Mouse (Mus musculus) MEL (cell line): Measurements from ENCODE around the gene Bicral. TPM values are rescaled to one million over a fixed set of nuclear protein-coding genes. Genes with fewer than 3 reads are reported as not detected.
A peak's percentile ranks its signal among the peaks of the same experiment; 100 is the strongest.

Experiments used
- DNase-seq: peaks from one replicate; pipeline ENCODE4 v3.0.0; 2011; ENCODE audit warnings: low read depth, low spot score
- H3K27ac ChIP-seq: 2 replicates; pipeline ENCODE4 v1.5.1; 2012; ENCODE audit warnings: low read depth, mild to moderate bottlenecking, control low read depth, low read length, moderate library complexity; ENCODE audit not compliant: control insufficient read depth
- H3K27me3 ChIP-seq, 2 experiments: fragments of 150-350 bp in 1 of 2; sonication (generic) in 1 of 2; 2 replicates each; pipeline ENCODE4 v1.6.1; 2012; ENCODE audit warnings: low read length in 2 of 2, mild to moderate bottlenecking in 2 of 2, improper control_type of control experiment in 1 of 2, moderate library complexity in 1 of 2; ENCODE audit not compliant: insufficient read depth in 2 of 2, control insufficient read depth in 1 of 2
- H3K36me3 ChIP-seq, 2 experiments: 2 replicates each; pipeline ENCODE4 v1.6.1; 2012 to 2014; ENCODE audit warnings: low read length in 2 of 2, improper control_type of control experiment in 1 of 2, inconsistent platforms in 1 of 2, mild to moderate bottlenecking in 1 of 2; ENCODE audit not compliant: insufficient read depth in 2 of 2, control insufficient read depth in 1 of 2
- H3K4me1 ChIP-seq, 2 experiments: fragments of 150-350 bp in 1 of 2; sonication (generic) in 1 of 2; 2 replicates each; pipeline ENCODE4 v1.6.1; 2012; ENCODE audit warnings: low read length in 2 of 2, improper control_type of control experiment in 1 of 2, mild to moderate bottlenecking in 1 of 2; ENCODE audit not compliant: insufficient read depth in 2 of 2, control insufficient read depth in 1 of 2
- H3K4me3 ChIP-seq, 2 experiments: fragments of 150-350 bp in 1 of 2; sonication (generic) in 1 of 2; 2 replicates each; pipeline ENCODE4 v1.5.1; 2012; ENCODE audit warnings: low read depth in 2 of 2, low read length in 2 of 2, mild to moderate bottlenecking in 2 of 2, moderate library complexity in 2 of 2, control low read depth in 1 of 2, improper control_type of control experiment in 1 of 2; ENCODE audit not compliant: control insufficient read depth in 1 of 2, insufficient read depth in 1 of 2
- H3K79me2 ChIP-seq: 2 replicates; pipeline ENCODE4 v1.6.1; 2012; ENCODE audit warnings: mild to moderate bottlenecking, low read length, moderate library complexity; ENCODE audit not compliant: control insufficient read depth, poor library complexity, insufficient read depth
- H3K9ac ChIP-seq: 2 replicates; pipeline ENCODE4 v1.6.1; 2012; ENCODE audit warnings: low read depth, mild to moderate bottlenecking, control low read depth, low read length, moderate library complexity; ENCODE audit not compliant: control insufficient read depth, poor library complexity, severe bottlenecking
- H3K9me3 ChIP-seq: fragments of 150-350 bp; sonication (generic); replicated peaks from 2 replicates; pipeline ENCODE4 v1.6.1; 2012; ENCODE audit warnings: mild to moderate bottlenecking, low read length, improper control_type of control experiment, moderate library complexity; ENCODE audit not compliant: insufficient read depth
- CHD1 ChIP-seq: IDR thresholded peaks from 2 replicates; pipeline ENCODE4 v1.6.1; 2012; ENCODE audit warnings: low read depth, mild to moderate bottlenecking, inconsistent platforms, low read length, improper control_type of control experiment
- CHD2 ChIP-seq: IDR thresholded peaks from 2 replicates; pipeline ENCODE4 v1.6.1; 2011; ENCODE audit warnings: low read length, improper control_type of control experiment
- CTCF ChIP-seq, 3 experiments: IDR thresholded peaks in 2 of 3; conservative IDR thresholded peaks in 1 of 3; 2 replicates each; pipeline ENCODE4 v1.5.1; 2011 to 2012; ENCODE audit warnings: low read length in 3 of 3, low read depth in 2 of 3, mild to moderate bottlenecking in 2 of 3, improper control_type of control experiment in 1 of 3, inconsistent platforms in 1 of 3, mixed read lengths in 1 of 3, moderate library complexity in 1 of 3; ENCODE audit not compliant: control insufficient read depth in 1 of 3, insufficient read depth in 1 of 3, poor library complexity in 1 of 3, severe bottlenecking in 1 of 3
- E2F4 ChIP-seq: IDR thresholded peaks from 2 replicates; pipeline ENCODE4 v1.6.1; 2011; ENCODE audit warnings: low read depth, low read length, improper control_type of control experiment, borderline replicate concordance
- EP300 ChIP-seq, 2 experiments: IDR thresholded peaks; 2 replicates each; pipeline ENCODE4 v1.6.1; 2011; ENCODE audit warnings: improper control_type of control experiment in 2 of 2, low read length in 2 of 2, low read depth in 1 of 2, mild to moderate bottlenecking in 1 of 2
- GABPA ChIP-seq: IDR thresholded peaks from 2 replicates; pipeline ENCODE4 v1.6.1; 2012; ENCODE audit warnings: low read depth, mild to moderate bottlenecking, inconsistent platforms, low read length, improper control_type of control experiment, moderate library complexity
- GATA1 ChIP-seq: IDR thresholded peaks from 2 replicates; pipeline ENCODE4 v1.6.1; 2011; ENCODE audit warnings: low read depth, low read length, improper control_type of control experiment
- HCFC1 ChIP-seq: IDR thresholded peaks from 2 replicates; pipeline ENCODE4 v1.6.1; 2012; ENCODE audit warnings: low read depth, mild to moderate bottlenecking, inconsistent platforms, low read length, improper control_type of control experiment, moderate library complexity
- JUND ChIP-seq: IDR thresholded peaks from 2 replicates; pipeline ENCODE4 v1.6.1; 2011; ENCODE audit warnings: low read depth, mild to moderate bottlenecking, improper control_type of control experiment, low read length
- KAT2A ChIP-seq: conservative IDR thresholded peaks from 2 replicates; pipeline ENCODE4 v1.6.1; 2012; ENCODE audit warnings: low read depth, low read length, improper control_type of control experiment, inconsistent platforms
- MAFK ChIP-seq: IDR thresholded peaks from 2 replicates; pipeline ENCODE4 v1.6.1; 2011; ENCODE audit warnings: low read depth, mild to moderate bottlenecking, low read length, improper control_type of control experiment, borderline replicate concordance
- MAX ChIP-seq: IDR thresholded peaks from 2 replicates; pipeline ENCODE4 v1.6.1; 2011; ENCODE audit warnings: low read length, improper control_type of control experiment
- MAZ ChIP-seq: IDR thresholded peaks from 2 replicates; pipeline ENCODE4 v1.6.1; 2012; ENCODE audit warnings: low read depth, mild to moderate bottlenecking, inconsistent platforms, low read length, improper control_type of control experiment
- MXI1 ChIP-seq: IDR thresholded peaks from 2 replicates; pipeline ENCODE4 v1.6.1; 2011; ENCODE audit warnings: mild to moderate bottlenecking, low read depth, low read length, improper control_type of control experiment
- MYB ChIP-seq: IDR thresholded peaks from 2 replicates; pipeline ENCODE4 v1.6.1; 2011; ENCODE audit warnings: mild to moderate bottlenecking, low read depth, low read length, improper control_type of control experiment
- MYC ChIP-seq: IDR thresholded peaks from 2 replicates; pipeline ENCODE4 v1.6.1; 2011; ENCODE audit warnings: low read depth, mild to moderate bottlenecking, low read length, improper control_type of control experiment, moderate library complexity
- NELFE ChIP-seq: IDR thresholded peaks from 2 replicates; pipeline ENCODE4 v1.6.1; 2011; ENCODE audit warnings: low read depth, low read length, improper control_type of control experiment
- NRF1 ChIP-seq: IDR thresholded peaks from 2 replicates; pipeline ENCODE4 v1.6.1; 2014; ENCODE audit warnings: low read depth, mild to moderate bottlenecking, inconsistent platforms, low read length, improper control_type of control experiment, moderate library complexity; ENCODE audit not compliant: poor library complexity, insufficient read depth, severe bottlenecking
- POLR2A ChIP-seq, 2 experiments: IDR thresholded peaks; 2 replicates each; pipeline ENCODE4 v1.6.1; 2011 to 2012; ENCODE audit warnings: low read length in 2 of 2, mild to moderate bottlenecking in 2 of 2, control low read depth in 1 of 2, improper control_type of control experiment in 1 of 2, low read depth in 1 of 2, moderate library complexity in 1 of 2; ENCODE audit not compliant: control insufficient read depth in 1 of 2, insufficient read depth in 1 of 2, poor library complexity in 1 of 2
- POLR2AphosphoS2 ChIP-seq: IDR thresholded peaks from 2 replicates; pipeline ENCODE4 v1.6.1; 2011; ENCODE audit warnings: low read length, improper control_type of control experiment
- RAD21 ChIP-seq: IDR thresholded peaks from 2 replicates; pipeline ENCODE4 v1.6.1; 2011; ENCODE audit warnings: mild to moderate bottlenecking, low read depth, low read length, improper control_type of control experiment
- RCOR1 ChIP-seq: IDR thresholded peaks from 2 replicates; pipeline ENCODE4 v1.6.1; 2012; ENCODE audit warnings: low read depth, mild to moderate bottlenecking, inconsistent platforms, low read length, improper control_type of control experiment
- SIN3A ChIP-seq: IDR thresholded peaks from 2 replicates; pipeline ENCODE4 v1.6.1; 2012; ENCODE audit warnings: low read length, improper control_type of control experiment, inconsistent platforms
- SMC3 ChIP-seq: IDR thresholded peaks from 2 replicates; pipeline ENCODE4 v1.6.1; 2011; ENCODE audit warnings: low read depth, low read length, improper control_type of control experiment
- TAL1 ChIP-seq: IDR thresholded peaks from 2 replicates; pipeline ENCODE4 v1.6.1; 2012; ENCODE audit warnings: mild to moderate bottlenecking, inconsistent platforms, low read length, moderate library complexity, mixed read lengths
- TBP ChIP-seq: IDR thresholded peaks from 2 replicates; pipeline ENCODE4 v1.8.0; 2011; ENCODE audit warnings: low read depth, low read length, improper control_type of control experiment
- TCF12 ChIP-seq: IDR thresholded peaks from 2 replicates; pipeline ENCODE4 v1.6.1; 2014; ENCODE audit warnings: low read depth, mild to moderate bottlenecking, inconsistent platforms, low read length, improper control_type of control experiment, moderate library complexity
- UBTF ChIP-seq: IDR thresholded peaks from 2 replicates; pipeline ENCODE4 v1.6.1; 2012; ENCODE audit warnings: low read depth, mild to moderate bottlenecking, inconsistent platforms, low read length, improper control_type of control experiment, moderate library complexity, borderline replicate concordance; ENCODE audit not compliant: insufficient read depth
- USF1 ChIP-seq: IDR thresholded peaks from 2 replicates; pipeline ENCODE4 v1.6.1; 2014; ENCODE audit warnings: low read depth, mild to moderate bottlenecking, inconsistent platforms, low read length, improper control_type of control experiment, moderate library complexity
- ZC3H11A ChIP-seq: IDR thresholded peaks from 2 replicates; pipeline ENCODE4 v1.6.1; 2012; ENCODE audit warnings: low read depth, mild to moderate bottlenecking, inconsistent platforms, low read length, improper control_type of control experiment
- ZKSCAN1 ChIP-seq: IDR thresholded peaks from 2 replicates; pipeline ENCODE4 v1.6.1; 2012; ENCODE audit warnings: low read depth, mild to moderate bottlenecking, inconsistent platforms, low read length, improper control_type of control experiment, moderate library complexity
- ZMIZ1 ChIP-seq: IDR thresholded peaks from 2 replicates; pipeline ENCODE4 v1.6.1; 2012; ENCODE audit warnings: low read depth, mild to moderate bottlenecking, inconsistent platforms, low read length, improper control_type of control experiment, moderate library complexity
- polyA plus RNA-seq, 2 experiments: library from polyadenylated mRNA; stranded (reverse) in 1 of 2; unstranded in 1 of 2; fragments of >175 nt in 1 of 2; fragments of >200 nt in 1 of 2; gene quantifications; 2 replicates each; pipeline versions ENCODE4 v1.2.1 to v1.2.4; 2012; ENCODE audit warnings: low replicate concordance in 2 of 2, low read depth in 1 of 2; ENCODE audit not compliant: insufficient read length in 2 of 2, insufficient read depth in 1 of 2, missing spikeins in 1 of 2
- total RNA-seq: library from RNA; depleted of rRNA; stranded (reverse); fragments of 300-350 nt; gene quantifications from 2 replicates; pipeline ENCODE4 v1.2.3, GENCODE M21; 2012

The Bicral gene
- total and polyA plus RNA-seq, 3 experiments, result 3.7 to 6.9 TPM; not detected in 1

GRCm38 (mm10) chr17:46885910-46886643, 27.8 kb upstream of the Bicral start (continued):
- TF ChIP-seq CTCF (IDR thresholded peaks at IDR 0.05 in 2 of 3, conservative IDR thresholded peaks at IDR 0.05 in 1 of 3; ENCODE audit: control insufficient read depth in 1 of 3, insufficient read depth in 1 of 3, low read depth in 2 of 3, low read length in 3 of 3, poor library complexity in 1 of 3, severe bottlenecking in 1 of 3) (no peak), MAFK (no peak), GATA1 (peak; percentile 95), SIN3A (peak; percentile 78), SMC3 (no peak)

GRCm38 (mm10) chr17:46885218-46885909, 27.1 kb upstream of the Bicral start:
- H3K36me3 ChIP-seq, result peaks cover 0 to 25% of the 10 kb centered on the region in 2 experiments; a peak in 2 of 4 replicates
- H3K27ac ChIP-seq, result peak overlapping the region; percentile 91
- H3K9me3 ChIP-seq, result no peaks in the 10 kb centered on the region
- peaks cover 11 to 49% of the 10 kb centered on the region in 2 experiments for H3K4me1 ChIP-seq
- no peaks in the 10 kb centered on the region for H3K27me3 ChIP-seq
- H3K4me3 ChIP-seq, result peak overlapping the region; percentile 32 to 43
- H3K79me2 ChIP-seq, result peaks cover 3% of the 10 kb centered on the region; the same call in 1 of the 2 replicates
- DNase-seq, result peak; percentile 79
- H3K9ac ChIP-seq, result peak overlapping the region; percentile 54
- TF ChIP-seq USF1, result no peak
- no peak for TF ChIP-seq NELFE
- no peak for TF ChIP-seq MYC
- TF ChIP-seq ZC3H11A, result no peak
- TF ChIP-seq MXI1, result peak; percentile 54
- TF ChIP-seq EP300 (IDR thresholded peaks at IDR 0.05; ENCODE audit: low read depth in 1 of 2, low read length in 2 of 2), result peak; percentile 37 to 52; a peak in 3 of 4 replicates
- TF ChIP-seq GABPA, result no peak
- no peak for TF ChIP-seq NRF1
- no peak for TF ChIP-seq MYB
- no peak for TF ChIP-seq UBTF
- TF ChIP-seq TAL1, result peak; percentile 53
- peak; percentile 85 for TF ChIP-seq GATA1
- no peak for TF ChIP-seq POLR2AphosphoS2
- no peak for TF ChIP-seq TBP
- no peak for TF ChIP-seq MAZ
- TF ChIP-seq SIN3A, result no peak; the same call in none of the 2 replicates
- no peak for TF ChIP-seq SMC3
- TF ChIP-seq HCFC1, result 0 out of 2 replicates have a peak, but pooled peaks have one; percentile 7
- no peak for TF ChIP-seq RAD21
- no peak for TF ChIP-seq ZMIZ1
- TF ChIP-seq RCOR1, result peak; percentile 87
- 0 out of 2 replicates have a peak, but pooled peaks have one; percentile 12 for TF ChIP-seq MAX
- TF ChIP-seq KAT2A, result no peak
- no peak for TF ChIP-seq POLR2A (IDR thresholded peaks at IDR 0.05; ENCODE audit: control insufficient read depth in 1 of 2, insufficient read depth in 1 of 2, low read depth in 1 of 2, low read length in 2 of 2, poor library complexity in 1 of 2)
- no peak for TF ChIP-seq CHD2
- TF ChIP-seq TCF12, result peak; percentile 70
- no peak for TF ChIP-seq ZKSCAN1
- peak; percentile 82; the same call in 1 of the 2 replicates for TF ChIP-seq CHD1
- TF ChIP-seq MAFK, result no peak
- TF ChIP-seq E2F4, result no peak
- TF ChIP-seq CTCF (IDR thresholded peaks at IDR 0.05 in 2 of 3, conservative IDR thresholded peaks at IDR 0.05 in 1 of 3; ENCODE audit: control insufficient read depth in 1 of 3, insufficient read depth in 1 of 3, low read depth in 2 of 3, low read length in 3 of 3, poor library complexity in 1 of 3, severe bottlenecking in 1 of 3), result no peak
- no peak for TF ChIP-seq JUND
